Mouse (Mus musculus): Measurements from ENCODE around the gene Fbxl17.

Gene Fbxl17

DNA sequence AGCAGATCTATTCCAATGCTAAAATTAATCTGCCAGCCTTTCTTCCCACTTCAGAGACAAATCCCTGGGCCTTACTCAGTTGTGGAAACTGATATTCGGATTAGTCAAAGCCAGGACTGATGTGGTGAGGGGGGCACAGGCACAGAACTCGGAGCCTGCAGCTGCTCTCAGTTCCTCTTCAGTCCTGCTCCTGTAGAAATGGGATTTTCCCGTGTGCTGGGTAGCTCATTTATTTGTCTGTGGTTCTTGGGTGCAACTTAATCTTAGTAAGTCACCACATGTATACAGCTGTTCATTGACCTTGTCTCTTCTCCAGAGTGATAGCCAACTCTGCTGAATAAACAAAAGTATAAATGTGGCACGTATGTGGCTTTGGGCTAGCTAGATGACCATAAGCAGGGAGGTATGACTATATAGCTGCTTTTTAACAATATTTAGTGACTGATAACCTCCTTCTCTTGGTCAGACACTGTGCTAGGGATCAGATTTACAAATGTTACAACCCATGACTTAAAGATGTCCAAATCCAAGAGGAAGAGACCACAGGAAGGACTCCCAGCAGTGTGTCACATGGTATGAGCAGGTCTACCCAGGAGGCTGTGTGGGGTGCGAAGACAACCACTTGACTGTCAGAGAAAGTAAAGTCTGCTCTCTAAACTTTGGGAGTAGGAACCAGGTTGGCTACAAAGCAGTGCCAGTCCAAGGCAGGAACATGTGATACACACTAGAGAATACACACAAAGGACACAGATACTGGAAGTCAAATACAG lies 331.6 kb downstream of the Fbxl17 start:
- no peak for DNase-seq (ENCODE audit: low spot score in 2 of 2)

DNA sequence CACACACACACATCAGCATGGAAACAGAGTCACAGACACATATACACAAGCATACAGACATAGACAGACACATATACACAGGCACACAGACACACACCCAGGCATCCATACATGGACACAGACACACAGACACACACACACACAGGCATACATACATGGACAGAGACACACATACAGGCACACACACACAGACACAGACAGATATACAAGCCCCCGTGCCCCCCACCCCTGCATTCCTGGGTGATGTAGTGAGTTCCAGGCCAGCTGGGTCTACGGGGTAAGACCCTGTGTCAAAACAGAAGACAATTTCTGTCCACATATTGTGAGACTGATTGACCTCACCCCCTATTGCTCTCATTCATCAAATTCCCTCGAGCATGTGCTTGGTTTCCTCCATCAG lies 332.6 kb downstream of the Fbxl17 start:
- DNase-seq (ENCODE audit: low spot score in 2 of 2), result no peak

DNA sequence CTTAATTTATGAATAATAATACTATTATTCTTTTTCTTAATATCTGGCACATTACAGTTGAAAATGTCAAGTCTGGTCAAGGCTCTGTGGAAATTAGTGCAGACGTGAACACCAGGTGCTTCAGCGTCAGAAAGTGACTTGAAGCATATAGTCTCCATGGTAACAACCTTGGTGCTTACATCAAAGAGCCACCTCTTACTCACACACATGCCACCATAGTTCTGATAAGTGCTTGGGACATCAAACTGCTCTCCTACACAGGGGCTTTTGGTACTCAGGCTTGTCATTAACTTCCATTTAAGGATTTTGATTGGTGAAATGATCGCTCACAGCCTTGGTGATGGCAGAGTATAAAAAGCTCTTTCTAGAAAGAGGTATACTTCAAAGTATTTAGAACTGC lies 333.1 kb downstream of the Fbxl17 start:
- DNase-seq (ENCODE audit: low spot score in 2 of 2), result no peak

DNA sequence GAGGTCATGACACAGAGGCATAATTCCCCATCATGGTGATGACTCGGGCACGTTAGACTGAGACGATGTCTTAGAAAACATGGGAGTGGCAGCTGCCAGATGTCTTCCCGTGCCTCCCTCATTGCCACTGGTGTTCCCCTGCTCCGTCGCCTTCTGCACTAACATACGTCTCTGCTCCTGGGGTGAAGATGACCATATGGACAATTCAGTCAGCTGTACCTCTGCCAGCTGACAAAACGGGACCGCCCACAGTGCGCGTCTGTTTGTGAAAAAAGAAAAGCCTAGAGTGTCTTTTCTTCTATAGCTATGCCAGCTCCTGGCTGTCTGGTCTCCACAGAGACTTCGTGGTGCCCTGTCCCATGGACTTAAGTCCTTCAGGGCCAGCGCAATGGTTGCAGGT lies 334.0 kb downstream of the Fbxl17 start:
- DNase-seq (ENCODE audit: low spot score in 2 of 2), result no peak

DNA sequence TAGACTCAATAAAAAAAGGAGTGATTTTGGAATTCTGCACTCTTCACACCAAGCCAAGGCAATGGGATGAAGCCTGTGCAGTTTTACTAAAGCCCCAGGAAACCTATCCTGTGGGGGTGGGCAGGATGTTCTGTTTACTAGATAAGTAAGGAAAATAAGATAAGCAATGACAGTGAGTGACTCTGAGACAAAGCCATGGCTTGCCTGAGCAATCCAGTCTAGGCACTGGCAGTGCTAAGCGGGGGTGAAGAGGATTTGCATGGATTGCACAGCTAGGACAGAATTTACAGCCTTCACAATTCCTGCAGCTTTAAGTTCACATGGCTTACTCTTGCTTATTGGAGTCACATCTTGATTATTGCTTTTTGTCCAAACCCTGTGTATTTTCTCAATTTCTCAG lies 335.5 kb downstream of the Fbxl17 start:
- no peak for DNase-seq (ENCODE audit: low spot score in 2 of 2)

DNA sequence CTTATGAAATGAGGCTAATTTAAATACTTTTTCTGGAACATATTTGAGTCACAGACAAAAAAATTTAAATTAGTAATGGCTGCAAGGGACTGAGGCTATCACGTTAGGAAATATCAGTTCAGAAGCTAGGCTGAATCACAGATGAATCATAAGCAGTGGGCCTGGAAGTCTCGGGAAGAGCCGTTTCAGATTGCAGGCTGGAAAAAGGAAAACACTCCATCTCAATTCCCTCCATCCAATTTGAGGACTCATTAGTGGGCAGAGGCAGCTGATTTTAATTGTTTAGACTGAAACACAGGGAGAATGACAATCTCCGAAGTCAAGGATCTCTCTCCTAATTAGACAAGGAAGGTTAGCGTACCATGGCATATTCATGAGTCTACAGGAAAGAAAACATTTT lies 337.9 kb downstream of the Fbxl17 start:
- DNase-seq (ENCODE audit: low spot score in 2 of 2), result no peak

DNA sequence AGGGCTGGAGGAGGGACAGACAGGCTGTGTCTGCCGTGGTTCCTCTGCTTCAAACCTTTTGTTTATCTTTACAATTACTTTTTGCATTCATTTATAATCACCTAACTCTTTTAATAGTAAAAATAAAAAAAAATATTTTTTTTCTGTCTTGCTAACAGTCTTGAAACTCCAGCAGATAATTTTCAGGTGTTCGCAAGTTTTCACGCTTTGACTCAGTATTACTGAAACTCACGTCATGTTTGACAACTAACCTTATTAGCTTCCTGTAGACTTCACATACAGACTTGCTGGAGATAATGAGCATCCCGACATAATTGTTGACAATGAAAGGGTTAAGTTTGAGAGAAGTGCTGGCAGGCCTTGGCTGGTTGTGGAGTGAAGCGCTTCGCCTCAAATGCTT lies 340.6 kb downstream of the Fbxl17 start:
- DNase-seq (ENCODE audit: low spot score in 2 of 2), result no peak

DNA sequence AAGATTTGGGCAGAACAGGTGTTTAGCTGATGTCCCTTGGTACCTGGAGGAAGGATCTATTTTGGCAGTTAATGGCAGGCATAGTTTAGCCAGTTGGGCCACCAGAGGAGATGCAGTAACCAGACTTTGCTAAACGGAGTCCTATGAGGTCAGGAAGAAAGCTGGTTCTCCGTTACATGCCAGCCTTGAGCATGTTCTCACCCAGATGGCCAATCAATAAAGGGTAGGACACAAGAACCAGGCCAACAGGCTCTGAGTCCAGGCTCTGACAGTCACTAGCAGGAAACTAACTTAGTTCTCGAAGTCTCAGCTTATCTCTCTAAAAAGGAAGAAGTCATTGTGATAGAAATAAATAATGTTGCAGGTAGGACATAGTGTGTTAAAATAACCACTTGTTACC lies 341.4 kb downstream of the Fbxl17 start:
- DNase-seq (ENCODE audit: low spot score in 2 of 2), result no peak

DNA sequence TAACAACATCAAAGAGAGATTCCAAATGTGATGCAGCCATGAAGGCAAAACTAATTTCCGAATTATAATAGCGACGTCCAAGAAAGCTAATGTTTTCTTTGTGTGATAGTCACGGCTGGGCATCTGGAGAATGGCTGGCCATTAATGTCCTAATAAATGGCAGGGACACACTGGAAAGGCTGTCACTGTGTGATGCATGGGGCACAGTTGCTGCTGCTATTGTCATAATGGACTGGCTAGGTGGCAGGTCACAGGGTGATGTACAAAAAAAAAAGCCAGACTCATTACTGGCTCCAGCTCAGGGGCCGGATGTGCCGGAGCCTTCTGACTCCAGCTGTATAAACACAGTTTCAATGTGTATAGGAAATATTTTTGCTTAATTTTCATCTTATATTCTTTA lies 341.9 kb downstream of the Fbxl17 start:
- no peak for DNase-seq (ENCODE audit: low spot score in 2 of 2)

DNA sequence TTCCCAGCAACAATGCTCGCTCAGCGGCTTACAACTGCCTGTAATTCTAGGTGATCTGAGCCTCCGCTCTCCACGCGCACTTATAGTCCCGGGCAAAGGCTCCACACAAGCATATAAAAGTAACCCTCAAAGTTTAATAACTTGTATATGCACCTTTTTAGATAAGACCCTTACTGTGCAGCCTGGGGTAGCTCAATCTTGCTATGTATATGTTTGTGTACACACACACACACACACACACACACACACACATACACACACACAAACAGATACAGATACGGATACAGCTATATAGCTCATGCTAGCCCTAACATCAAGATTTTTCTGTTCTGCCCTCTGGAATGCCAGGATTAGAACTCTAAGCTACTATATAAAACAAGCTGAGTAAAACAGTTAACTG lies 342.8 kb downstream of the Fbxl17 start:
- no peak for DNase-seq (ENCODE audit: low spot score in 2 of 2)

DNA sequence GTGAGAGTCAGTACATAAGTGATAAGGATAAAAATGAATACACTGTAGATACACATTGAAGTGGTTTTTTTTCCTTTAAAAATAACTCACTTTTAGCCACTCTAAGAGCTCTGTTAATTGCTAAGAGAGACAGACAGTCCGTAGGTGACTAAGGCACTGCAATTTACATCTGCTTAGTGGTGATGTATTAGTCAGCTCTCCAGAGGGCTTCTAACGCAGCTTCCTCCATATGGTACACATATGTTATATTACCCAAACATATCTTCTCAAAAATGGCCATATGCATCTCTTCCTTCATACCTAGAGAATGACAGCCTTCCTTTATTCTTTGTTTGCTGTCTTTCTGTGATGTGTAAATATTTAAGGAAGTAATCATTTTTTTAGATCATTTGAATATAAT lies 353.3 kb downstream of the Fbxl17 start:
- no peak for DNase-seq (ENCODE audit: low spot score in 2 of 2)

DNA sequence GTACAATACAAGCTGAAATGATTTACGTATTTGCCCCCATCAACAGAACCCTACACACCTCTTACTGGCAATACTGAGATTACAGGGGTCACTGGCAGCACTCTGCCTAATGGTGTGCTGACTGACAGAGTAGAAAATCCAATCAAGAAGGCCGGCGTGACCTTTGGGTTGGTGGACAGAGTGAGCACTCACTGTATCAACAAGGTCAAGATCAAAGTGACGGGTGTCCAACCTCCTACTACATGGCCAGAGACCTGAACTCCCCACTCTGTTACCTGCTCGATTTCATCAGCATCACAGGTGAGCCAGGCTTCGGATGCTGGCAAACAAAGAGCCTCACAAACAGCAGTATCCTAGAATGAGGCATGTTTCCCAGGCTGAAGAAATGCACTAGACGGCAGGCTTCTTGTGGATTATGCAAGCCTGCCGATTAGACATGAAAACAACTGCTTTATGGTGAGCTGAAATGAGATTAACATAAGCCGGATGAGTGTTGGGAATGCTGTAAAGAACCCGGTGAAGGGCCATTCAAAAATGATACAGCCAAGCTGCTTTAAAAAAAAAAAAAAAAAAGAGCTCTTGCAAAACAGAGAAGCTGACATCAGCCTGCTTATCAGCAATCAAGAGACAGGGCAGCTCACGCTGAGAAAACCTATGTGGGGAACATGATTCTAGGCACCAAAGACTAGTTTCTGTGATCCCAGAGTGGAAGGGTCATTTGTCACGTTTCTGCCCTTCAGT lies 353.9 kb downstream of the Fbxl17 start:
- no peak for DNase-seq (ENCODE audit: low spot score in 2 of 2)

DNA sequence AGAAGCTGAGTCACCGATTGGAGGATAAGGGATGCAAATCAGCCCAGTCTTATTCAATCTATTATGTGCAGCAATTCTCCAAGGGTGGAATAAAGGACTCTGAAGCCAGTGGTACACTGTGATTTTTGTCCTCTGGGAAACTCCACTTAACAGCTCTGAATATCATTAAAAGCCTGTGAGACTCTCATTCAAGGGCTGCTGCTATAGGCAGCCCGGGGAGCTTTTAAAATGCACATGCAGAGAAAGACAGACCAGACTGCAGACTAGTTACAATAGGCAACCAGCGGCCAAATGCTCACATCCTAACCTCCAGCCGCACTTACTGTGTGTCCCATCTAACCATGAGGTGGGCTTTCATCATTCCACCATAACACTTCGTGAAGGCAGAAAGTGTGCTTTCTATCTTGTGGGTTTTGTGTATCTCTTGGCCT lies 354.5 kb downstream of the Fbxl17 start:
- no peak for DNase-seq (ENCODE audit: low spot score in 2 of 2)

DNA sequence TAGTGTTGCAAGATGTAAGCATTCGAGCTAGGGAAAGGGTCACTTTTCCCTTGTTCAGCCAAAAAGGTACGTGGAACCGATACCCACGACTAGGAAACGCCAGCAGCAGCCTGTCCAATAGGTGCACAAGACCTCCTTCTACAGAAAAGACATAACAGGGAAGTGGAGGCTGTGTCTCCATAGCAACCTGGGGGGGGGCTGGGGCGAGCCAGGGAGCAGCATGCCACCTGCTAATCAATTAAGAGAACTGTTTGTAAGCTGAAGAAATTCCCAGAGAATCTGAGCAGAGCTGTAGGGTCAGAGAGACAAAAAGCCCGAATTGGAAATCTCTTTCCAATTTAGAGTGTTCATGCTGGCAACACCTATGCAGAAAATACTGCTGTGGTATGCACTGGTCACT lies 356.0 kb downstream of the Fbxl17 start:
- DNase-seq (ENCODE audit: low spot score in 2 of 2), result no peak

DNA sequence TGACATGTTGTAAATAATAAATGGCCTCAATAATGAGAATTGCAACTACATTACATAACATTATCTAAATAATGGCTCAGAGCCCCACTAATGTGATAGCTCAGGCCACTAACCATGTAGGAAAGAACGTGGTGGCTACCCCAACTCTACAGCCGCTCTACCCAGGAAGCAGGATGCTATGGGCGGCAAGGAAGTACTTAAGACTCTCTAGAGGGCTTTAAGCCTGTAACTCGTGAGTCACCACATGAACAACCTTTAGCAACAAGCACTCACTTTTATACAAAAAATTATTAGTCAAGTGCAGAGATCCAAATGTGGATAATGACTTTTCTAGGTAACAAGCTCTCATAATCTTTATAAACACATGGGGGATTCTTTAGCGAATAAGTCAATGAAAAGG lies 365.0 kb downstream of the Fbxl17 start:
- DNase-seq (ENCODE audit: low spot score in 2 of 2), result no peak

DNA sequence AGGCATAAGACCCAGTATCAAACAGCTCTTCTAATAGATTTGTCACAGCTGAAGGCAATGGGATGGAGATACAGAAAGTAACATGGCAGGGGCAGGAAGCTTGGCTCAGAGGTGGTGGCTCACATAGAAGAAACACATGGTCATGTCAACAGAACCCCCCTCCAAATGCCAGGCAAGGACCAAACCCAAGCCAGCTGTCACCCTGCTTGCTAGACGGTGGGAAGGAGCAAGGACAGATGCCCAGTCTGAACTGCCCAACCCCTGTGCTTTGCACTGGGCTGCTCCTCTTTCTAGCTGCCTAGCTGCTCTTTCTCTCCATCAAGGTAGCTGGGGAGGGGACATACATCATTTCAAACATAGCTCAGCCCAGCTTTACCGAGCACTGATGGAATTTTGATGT lies 377.4 kb downstream of the Fbxl17 start:
- DNase-seq (ENCODE audit: low spot score in 2 of 2), result no peak

DNA sequence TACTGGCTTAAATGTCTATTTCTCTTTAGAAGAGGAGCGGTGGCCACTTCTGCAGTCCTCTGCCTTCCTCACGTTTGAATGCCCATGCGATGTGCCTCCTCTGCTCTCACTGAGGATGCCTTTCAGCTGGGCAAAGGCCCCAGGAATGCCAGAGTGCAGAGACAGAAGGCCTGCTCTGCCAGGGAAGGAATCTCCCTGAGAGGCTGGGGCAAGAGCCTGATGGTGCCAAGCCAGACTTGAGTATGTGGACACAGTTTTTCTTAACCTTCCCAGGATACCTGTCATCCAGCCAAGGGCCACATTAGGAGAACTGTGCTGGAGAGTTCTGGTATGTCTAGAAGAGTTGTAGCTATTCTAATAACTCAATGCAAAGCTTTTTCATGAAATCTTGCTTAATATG lies 380.1 kb downstream of the Fbxl17 start:
- peak in 1 of 2 experiments; percentile 12 for DNase-seq (ENCODE audit: low spot score in 2 of 2)

DNA sequence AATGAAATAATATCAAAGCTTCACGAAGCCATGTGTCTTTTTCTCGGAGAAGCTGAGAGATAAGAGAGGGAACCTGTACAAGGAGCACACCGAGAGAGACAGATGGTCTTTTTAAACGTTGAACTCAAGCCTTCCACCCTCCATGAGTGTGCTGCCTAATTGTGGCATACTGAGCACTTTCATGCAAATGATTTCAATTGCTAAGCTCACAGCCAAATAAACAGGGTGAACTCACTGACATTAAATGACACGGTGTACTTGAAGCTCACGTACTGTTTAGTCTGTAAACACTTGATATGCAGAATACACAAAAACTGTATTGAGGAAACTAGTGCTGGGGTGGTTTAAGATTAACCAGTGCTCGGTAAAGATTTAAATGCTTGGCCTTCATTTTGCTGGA lies 380.7 kb downstream of the Fbxl17 start:
- DNase-seq (ENCODE audit: low spot score in 2 of 2), result no peak

DNA sequence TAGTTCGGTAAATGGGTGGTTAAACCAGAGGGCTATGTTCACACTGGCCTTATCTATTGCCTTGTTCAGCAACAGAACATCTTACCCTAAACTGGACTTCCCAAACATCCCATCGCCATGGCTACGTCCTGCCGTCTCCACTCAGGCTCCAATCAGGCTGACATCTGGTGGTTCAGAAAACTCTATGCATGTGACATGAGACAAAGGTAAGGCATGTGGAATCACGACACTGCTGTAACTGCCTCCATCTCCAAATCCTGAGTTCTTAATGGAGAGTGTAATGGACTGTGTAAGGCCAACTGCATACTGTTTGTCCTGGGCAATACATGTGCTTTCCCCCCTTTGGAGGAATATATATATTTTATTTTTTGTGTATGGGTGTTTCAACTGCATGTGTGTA lies 382.7 kb downstream of the Fbxl17 start:
- DNase-seq (ENCODE audit: low spot score in 2 of 2), result no peak

DNA sequence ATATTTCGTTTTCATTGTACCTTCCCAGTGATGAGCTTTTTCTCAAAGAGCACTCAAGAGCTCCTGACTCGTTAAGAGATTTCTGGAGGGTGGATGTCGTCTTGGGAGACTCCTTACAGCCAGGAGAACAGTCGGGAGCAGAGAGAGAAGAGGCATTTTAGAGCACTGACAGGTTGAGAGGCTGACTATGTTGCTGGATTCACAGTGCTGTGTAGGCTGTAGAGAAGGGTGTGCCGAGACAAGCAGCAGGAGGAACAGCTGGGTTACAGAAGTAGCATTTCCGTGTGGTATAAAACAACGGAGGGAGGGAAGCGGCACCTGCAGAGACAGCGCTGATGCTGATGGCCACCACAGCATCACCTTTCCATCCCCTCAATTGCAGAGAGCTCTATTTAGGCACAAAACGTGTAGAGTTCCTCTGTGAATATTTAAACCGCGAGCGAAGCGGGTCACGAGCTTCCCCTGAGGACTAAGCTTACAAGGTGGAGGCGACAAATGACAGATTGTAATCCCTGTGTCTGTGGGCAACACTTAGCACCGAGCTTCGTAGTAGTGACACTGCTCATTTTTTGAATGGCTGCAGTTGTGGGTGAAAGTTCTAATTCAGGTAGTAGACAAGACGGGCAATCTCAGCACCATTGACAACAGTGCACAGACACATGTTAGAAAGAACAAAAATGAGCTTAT lies 385.3 kb downstream of the Fbxl17 start:
- no peak for DNase-seq (ENCODE audit: low spot score in 2 of 2)

DNA sequence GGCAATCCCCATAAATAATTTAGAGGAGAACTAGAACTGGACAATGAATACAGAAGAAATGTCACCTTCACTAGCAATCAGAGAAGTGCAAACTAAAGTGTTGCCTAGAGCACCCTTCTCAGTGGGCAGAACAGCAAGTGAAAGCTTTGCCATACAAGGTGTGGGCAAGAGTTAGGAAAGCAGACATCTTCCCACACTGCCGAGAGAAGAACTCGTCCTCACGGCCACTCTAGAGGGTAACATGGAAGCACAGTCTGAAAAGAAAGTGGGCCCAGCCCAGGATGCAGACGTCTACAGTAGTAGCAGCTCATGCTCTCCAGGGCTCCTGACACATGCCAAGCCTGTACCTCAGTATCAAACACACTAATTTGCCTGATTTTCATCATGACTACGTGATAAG lies 387.0 kb downstream of the Fbxl17 start:
- no peak for DNase-seq (ENCODE audit: low spot score in 2 of 2)

DNA sequence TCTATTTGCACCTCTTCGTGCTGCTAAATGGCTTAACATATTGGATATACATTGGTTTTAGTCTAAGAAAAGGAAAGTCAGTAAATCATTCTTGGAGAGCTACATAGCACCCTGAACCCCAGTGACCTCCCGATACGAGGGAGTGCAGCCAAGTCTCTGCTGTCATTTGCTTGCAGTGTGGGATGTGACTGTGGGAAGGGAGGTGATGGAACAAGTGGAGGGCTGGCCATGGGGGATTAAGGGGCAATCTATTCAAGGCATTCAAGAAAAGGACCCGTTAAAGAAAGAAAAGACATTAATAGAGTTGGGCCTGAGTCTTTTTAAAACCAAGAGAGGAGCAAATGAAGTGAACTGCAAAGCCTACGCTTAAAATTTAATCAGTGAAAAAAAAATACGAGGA lies 388.8 kb downstream of the Fbxl17 start:
- DNase-seq (ENCODE audit: low spot score in 2 of 2), result no peak

DNA sequence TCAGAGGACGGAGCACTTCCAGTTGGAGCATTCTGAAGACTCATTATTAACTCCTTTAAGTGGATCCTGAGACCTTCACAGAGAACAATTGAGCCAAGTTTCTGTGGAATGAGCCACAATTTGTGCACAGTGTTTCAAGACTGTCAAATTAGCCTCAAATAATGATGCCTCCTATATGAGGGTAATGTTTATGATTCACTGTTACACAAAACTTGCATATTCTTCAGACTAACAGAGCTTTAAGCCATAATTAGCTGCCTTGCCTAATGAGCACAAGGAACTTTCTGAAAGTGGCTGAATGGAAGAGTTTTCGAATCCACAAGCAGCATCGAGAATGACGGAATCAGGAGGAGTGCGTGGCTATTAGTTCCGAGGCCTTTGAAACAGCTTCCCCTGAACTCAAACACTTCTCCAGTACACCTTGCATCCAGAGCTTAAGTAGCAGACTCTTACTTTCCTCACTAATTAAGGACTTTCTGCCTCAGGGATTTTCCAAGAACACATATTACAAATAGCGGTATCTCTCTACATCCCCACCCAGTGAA lies 389.5 kb downstream of the Fbxl17 start:
- no peak for DNase-seq (ENCODE audit: low spot score in 2 of 2)

Measured in urinary bladder, postnatal 36 days (tissue).